Mouse (Mus musculus): Measurements from ENCODE around the gene Gm21983.
A peak's percentile ranks its signal among the peaks of the same experiment; 100 is the strongest.

Gm21983 gene

DNA sequence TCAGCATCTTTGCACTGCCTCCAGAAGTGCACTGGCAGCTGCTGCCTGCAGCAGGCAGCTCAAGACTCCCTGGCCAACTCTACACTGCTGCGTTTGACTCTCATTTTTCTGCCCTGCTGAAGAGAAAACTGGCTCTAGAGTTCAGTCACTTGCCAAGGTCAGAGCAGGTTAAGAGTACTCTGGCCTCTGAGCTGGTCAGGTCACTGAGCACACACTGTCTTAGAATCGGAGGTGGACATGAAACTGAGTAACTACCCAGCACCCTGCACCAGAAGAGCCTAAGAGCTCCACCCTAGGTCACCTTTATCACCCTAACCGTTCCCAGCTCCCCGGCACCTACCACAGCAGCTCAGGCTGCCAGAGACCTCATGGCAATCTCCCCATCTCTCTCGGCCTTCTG lies 5.1 kb upstream of the Gm21983 start:
- no peak for DNase-seq (ENCODE audit: low spot score)

DNA sequence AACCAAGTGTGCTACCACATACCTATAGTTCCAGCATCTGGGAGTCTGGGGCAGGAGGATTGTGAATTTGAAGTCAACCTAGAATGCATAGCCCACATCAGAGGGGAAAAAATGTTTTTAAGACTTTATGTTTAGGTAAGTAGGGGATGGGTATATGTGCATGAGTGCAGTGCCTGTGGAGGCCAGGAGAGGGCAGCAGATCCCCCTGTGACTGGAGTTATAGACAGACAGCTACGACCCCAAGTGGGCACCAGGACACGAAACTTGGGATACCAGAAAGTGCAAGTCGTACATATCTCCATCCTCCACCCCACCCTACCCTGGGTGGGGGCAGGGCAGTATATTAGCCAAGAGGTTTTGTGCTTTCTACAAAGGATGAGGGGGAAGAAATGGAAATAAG lies 4.1 kb upstream of the Gm21983 start:
- no peak for DNase-seq (ENCODE audit: low spot score)

DNA sequence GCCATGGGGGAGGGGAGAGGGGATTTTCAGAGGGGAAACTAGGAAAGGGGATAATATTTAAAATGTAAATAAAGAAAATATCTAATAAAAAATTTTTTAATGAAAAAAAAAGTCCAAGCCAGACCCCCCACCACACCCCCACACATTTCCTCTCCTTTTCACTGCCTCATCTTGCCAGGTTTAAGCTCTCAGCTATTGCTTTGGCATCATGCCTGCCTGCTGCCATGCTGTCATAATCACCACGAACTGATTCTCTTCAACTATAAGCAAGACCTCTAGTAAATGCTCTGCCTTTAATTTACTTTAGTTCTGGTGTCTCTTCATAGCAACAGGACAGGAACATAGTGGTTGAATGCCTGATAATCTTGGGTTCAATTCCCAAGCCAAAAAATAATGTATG lies 1.6 kb upstream of the Gm21983 start:
- no peak for DNase-seq (ENCODE audit: low spot score)

DNA sequence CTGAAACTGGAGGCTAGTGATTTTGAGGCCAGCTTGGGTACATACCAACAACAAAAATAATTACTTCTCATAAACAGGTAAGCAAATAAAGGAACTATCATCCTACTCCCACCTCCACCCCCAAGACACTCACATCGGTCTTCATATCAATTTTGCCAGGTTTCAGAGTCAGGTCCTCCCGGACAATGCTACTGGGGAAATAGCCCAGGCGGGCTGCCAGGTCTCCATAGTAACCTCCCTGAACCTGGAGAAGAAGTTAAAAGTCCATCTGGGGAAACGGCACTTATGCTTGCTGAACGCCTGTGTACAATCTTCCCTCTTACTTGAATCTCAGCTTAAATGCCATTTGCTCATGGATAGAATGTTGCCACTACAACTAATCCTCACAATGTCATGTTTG lies 850 bp downstream of the Gm21983 start:
- peak; percentile 37 for DNase-seq (ENCODE audit: low spot score)

DNA sequence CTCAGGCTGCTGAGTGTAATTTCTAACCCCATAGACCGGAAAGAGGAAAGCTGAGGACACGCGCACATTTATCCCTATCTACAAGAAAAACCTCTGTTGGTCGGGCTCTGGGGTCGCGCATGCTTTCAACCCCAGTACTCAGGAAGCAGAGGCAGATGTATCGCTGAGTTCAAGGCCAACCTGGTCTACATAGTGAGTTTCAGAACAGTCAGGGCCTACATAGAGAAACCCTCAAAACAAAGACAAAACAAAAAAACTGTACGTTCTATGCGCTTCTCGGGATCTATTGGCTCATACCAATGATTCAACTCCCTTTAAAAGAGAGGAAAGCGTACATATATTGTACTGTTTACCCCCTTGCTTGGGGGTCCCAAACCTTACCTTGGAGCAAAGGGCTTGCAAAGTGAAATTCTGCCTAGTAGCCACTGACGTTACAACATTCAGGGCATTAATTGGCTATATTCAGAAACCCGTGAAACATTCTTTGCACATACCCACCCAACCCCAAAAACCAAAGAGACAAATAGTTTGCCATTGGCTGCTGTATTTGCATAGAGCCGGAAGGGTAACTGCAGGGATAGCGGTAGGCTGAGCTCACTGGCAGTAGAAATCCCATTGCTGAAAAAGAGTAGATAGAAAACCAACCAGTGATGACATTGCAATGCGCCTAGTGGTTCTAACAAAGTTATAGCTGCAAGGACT lies 1.5 kb downstream of the Gm21983 start:
- no peak for DNase-seq (ENCODE audit: low spot score)

DNA sequence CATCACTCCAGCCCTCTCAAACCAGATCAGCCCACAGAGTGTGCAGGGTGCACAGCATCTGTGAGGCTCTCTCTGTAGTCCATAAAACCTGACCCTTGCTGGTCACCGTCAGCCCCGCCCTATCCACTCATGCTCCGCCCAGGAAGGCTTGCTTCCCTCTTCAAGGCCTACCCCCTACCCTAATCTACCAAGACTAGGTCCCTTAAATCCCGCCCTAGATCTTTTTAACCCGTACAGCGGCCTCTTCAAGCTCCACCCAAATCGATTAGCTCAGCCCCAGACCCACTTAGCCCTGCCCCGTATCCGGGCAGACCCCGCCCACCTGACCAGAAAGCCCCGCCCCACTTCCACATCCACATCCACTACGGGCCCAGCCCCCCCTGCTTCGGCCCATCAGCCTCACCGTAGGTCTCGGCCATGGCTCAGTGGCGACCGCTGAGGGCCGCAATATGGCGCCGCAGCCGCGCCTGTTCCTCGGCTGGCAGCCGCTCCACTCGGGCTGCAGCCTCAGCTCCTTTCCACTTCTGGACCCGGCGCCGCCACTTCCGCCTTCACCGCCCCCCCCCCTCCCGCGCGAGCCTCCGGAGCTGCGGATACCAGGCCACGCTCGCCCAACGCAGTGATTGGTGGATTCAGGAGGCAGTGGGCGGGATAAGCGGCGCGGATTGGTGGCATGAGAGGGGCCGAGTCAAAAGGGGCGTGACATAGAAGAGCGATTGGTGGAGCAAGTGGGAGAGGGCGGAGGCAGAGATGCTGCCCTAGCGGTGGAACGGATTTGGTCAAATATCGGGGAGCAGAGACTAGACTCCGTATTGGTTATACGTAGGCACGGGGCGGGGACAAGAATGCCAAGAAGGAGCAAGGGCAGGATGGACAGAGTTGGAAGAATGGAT lies 2.3 kb downstream of the Gm21983 start, which contains the start of gene Rab4b:
Gene Rab4b (minus strand): TSS at position 573 of the 893 bp plus-strand sequence.
- DNase-seq (ENCODE audit: low spot score) = peak; percentile 100

DNA sequence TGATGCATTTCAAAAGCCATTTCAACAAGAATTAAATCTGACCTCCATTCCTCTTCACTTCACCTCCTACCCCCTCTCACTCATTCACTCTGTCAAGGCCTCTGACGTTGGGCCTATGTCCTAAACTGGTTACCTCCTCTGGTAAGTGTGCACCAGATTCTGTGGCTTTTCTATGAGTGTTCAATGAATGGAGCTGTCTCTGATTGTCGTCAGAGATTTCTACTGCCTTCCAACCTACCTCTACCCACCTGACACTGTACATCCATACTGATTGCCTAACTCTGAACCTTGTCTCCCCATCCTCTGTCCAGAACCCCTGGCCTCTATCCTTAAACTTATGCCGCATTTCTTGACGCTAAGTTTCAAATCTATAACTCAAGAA lies 3.0 kb downstream of the Gm21983 start:
- no peak for DNase-seq (ENCODE audit: low spot score)

DNA sequence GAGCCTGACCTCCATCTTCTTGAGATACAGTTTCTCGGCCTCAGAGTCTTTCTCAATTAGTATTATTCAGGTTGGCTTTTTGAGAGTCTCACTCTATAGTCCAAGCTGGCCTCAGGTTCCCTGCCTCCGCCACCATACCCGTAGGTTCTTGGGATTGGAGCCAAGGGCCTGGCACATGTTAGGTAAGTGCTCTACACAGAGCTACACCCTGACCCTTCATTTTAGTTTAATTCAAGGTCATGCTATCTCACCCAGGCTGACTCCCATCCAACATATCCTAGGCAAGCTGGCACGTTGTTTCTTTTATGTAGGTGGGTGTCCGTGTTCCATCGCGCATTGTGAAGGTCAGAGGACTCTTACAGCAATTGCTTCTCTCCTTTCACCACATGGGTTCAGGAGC lies 6.0 kb downstream of the Gm21983 start:
- no peak for DNase-seq (ENCODE audit: low spot score)

DNA sequence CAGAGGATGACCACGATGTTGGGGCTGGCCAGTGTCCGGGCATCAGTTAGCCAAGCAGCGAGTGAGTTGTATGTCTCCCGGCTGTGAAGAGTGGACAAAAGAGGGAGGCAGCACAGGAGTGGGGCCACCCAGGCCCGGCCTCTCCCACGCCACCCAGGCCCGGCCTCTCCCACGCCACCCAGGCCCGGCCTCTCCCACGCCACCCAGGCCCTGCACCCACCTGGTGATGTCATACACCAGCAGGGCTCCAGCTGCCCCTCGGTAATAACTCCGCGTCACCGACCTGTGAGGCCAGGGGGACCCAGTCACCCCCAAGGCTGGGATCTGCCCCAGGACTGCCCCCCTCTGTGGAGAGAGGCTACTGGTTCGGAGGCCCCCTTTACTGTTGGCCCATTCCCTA lies 6.4 kb downstream of the Gm21983 start:
- no peak for DNase-seq (ENCODE audit: low spot score)

DNA sequence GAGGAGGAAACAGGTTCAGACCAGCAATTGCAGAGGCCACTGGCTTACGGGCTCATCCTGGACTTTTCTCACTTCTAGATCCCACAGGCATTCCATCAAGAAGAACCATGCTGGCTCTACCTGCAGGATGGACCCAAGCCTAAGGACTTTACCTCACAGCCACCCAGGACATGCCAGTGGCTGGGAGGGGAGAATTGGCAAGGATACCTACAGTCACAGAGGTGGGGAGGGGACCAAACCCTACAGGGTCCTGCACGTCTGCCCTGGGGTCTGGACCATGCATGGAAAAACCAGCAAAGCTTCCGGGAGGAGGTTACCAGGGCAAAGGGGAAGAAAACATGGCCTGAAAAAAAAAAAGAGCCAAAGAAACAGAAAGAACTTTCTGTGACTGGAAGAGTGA lies 9.9 kb downstream of the Gm21983 start:
- DNase-seq (ENCODE audit: low spot score) = no peak

DNA sequence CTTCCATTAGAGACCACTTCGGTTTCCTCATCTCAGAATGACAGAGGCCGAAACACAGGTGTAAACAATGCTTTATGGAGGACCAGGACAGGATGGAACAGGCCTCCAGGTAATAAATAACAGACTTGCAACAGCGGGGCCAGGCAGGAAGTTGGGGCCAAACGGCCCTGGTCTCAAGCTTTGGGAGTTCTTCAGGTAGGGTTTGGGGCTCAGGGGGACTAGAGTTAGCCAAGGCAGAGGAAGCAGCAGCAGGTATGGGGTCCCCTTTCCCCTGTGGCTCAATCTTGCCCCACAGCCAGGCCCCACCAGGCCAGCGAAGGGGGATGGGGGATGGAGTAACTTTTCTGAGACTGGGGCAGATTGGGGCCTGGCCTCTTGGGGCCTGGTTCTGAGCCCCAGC lies 12.5 kb downstream of the Gm21983 start:
- no peak for DNase-seq (ENCODE audit: low spot score)

DNA sequence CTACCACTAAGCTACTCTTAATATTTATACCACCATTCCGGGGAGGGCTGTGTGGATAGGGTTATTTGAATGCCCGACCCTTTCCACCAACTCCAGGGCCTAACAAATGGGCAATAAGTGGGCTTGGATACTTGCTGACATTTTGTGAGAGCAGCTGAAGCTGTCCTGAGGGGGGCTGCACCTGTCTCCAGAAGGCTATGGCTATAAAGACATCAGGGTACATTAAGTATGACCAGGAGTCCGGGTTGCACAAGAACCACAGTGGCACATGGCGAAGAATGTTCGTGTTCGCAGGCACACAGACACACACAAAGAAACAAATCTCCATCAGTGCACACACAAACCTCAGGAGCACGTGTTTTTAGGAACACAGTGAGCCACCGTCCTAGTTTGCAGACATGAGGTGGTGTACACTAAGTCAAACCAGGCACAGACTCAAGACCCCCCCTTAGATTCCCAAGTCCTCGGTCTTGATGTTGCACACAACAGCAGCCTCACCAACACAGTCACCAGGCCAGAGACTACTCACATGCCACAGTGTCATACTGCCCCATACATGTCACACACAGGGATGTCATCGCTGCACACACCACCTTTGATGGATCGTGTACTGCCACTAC lies 13.3 kb downstream of the Gm21983 start:
- DNase-seq (ENCODE audit: low spot score) = no peak

DNA sequence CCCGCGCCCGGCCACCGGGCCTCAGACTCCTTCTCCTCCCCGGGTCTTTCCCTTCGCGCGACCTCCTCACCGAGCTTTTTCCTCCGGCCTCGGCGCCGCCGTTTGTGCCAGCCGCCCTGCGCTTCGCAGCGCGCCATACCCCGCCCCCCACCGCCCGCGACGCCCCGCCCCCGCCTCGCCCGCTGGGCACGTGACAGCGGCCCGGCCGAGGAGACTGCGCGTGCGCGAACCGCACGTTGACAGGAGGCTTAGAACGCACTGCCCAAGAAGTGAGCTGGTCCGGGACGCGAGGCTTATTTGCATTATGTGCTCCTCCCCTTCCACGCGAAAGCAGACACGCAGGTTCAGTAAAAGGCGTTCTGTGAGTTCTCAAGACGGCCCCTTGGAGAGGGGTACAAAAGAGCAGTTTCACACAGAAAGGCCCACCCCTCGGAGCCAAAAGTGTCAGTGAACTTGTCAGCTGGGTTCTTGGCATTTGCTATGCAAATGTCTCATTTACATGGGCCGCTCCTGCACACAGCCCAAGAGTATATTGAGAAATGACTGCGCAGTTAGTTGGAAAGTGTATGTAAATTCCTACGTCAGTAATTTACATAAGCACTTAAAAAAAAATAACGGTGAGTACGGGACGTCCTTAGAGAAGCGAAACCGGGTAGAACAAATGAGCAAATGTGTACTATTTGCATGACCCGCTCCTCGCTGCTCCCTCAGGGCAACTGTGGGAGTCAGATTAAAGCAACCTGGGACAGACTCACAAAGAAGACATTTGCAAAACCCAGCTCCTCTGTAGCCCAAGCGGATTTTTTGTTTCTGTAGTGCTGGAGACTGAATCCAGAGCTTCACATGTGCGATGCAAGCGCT lies 14.0 kb downstream of the Gm21983 start, which contains the start of gene Egln2:
Gene Egln2 (minus strand): TSS at position 189 of the 861 bp plus-strand sequence.
- peak; percentile 95 for DNase-seq (ENCODE audit: low spot score)

DNA sequence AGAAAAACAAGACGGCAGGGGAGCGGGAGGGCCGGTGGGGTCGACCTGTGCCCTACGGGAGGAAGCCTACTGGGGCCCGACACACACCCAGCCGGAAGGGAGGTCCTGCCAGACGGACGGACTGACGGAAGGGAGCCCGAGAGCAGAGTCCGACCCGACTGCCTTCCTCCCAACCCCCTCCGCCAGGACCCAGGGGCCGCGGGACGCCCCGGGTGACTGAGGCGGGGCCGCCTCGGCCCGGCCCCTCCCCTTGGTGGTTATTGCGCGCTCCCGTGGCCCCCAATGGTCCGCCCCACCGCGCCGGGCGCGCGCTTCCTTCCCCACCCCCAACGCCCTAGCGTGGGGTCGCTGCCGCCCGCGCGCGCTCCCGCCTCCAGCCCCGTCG lies 14.7 kb downstream of the Gm21983 start:
- DNase-seq (ENCODE audit: low spot score) = peak; percentile 82

DNA sequence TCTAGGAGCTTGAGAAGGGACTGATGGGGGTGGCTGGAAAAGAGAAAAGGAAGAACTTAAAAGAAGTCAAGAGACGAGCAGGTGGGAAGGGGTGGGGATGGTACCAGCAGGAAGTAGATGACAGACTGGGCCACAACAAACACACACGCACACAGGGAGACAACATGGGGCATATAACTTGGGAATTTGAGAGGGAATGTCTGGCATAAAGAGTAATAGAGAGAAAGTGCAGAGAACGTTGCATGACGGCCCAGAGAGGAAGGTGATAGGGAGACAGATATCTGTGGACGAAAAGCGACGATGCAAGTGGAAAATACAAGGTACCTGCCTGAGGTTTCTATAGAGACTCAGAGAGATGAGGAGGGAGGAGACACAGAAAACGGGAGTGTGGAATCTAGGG lies 15.2 kb downstream of the Gm21983 start:
- no peak for DNase-seq (ENCODE audit: low spot score)

DNA sequence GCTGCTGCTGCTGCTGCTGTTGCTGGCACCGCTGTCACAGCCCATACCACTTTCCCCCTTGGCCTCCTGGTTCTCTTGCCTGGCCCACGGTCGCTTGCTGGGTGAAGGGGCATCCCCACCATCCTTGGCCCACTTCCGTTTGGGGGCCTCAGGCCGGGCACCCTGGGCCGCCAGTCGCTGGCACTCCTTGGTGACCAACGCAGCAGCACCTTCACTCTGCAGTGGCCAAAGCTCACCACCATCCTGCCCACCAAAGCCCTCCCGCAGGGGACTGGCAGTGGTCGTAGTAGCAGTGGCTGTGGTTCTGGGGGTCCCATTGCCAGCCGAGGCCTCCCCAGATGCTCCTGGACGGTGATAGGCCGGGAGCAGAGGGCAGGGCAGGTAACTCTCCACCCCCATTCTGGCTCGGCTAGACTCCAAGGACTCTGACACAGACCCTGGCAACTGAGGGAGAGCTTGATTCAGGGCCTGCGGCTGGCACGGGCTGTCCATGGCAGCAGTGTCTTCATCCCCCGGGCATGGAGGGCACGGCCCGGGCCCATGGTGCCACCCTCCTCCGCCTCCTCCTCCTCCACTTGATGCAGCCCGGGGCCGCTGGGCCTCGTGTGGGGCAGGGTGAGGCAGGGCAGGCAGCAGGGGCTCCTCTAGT lies 15.8 kb downstream of the Gm21983 start:
- peak; percentile 50 for DNase-seq (ENCODE audit: low spot score)

DNA sequence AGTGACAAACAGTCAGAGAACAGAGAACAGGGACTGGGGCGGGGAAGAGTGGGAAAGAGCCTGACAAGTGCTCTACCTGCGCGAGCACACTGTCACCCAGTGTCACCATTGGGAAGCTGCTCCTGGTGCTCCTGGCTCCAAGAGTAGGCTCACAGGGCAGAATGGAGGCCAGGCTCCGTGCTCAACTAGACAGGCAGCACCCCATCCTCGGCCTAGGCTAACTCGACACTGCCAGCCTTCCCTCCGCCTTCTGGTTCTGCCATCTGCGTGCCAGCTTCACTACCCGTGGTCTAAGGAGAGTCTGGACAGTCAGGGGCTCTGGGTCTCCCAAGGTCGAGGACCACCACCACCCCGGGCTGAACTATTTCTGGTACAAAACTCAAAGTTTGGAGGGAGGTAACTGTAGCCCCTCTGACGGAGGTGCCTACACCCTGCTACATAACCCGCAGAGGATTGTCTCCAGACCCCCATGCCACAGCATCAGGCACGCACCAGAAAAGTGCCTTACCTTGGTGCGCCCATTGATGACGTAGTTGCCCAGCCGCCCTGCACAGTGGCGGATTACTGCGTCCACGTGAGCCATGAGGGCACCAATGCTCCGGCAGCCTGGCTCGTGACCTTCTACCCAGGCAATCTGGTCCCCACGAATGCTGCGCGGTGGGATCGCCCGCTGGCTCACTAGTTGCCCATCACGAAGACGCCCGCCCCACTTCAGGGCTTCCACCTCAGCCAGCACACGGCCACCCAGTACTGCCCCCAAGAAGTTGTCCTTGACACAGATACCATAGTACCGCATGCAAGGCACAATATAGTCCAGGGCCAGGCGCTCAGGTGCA lies 16.6 kb downstream of the Gm21983 start:
- peak; percentile 47 for DNase-seq (ENCODE audit: low spot score)

DNA sequence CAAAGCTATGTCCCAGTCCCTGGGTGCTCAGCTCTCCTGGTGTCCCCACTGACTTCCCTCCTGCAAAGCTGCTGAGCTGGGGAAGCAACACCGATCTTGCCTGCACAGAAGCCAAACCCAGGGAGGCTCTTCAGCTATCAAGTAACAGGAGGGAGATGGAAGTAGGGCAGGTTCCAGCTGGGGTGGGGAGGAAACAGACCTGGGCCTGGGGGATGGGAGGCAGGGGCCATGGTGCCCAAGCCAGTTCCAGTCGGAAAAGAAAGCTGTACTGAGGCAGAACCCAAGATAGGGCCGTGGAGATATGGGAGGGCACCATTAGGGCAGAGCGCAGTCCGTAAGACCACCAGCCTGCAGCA lies 17.5 kb downstream of the Gm21983 start:
- DNase-seq (ENCODE audit: low spot score) = no peak

DNA sequence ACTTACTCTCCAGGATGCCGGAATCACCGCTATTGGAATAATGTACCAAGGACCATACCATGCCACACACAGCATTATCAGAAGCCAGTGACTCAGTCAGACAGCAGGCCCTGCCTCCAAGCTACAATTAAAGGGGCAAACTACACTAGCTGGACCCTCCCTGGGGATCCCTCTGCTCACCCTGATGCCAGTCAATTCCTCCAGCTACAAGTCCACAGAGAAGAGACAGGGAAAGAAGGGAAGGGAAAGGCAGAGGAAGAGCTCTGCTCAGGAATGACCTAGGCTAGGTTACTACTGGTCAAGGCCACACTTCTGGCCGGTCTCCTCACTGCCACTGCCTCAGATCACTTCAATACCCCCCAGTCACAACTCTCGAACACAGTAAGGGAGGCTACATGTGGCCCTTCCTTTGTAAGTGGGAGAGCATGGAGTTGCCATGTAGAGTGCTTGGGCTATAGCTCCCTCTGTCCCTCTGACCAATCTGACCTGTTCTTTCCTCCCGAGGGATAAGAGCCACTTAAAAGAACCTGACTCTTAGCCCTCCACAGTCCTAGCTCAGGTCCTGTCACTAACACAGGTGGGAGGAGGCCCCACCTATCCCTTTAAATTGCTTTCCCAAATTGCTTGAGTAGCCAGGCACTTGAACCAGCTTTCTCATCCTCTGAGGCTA lies 18.0 kb downstream of the Gm21983 start:
- no peak for DNase-seq (ENCODE audit: low spot score)

DNA sequence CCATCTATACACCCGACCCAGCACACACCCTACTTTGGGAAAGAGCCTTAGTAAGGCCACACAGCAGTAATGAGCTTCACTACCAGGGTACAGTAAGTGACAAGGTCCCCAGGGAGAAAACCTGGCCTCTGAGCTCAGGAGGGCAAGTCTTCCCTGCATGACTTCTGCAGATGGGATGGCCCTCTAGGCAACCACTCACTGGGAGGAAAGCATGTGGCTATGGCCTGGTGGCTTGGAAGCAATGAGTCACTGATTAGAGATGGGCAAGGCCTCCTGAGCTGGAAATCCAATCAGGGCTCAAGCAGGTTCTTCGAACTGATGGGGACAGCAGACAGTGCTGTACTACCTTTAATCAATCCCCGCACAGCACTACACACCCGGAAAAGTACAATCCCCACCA lies 19.1 kb downstream of the Gm21983 start:
- DNase-seq (ENCODE audit: low spot score) = no peak
